Mouse (Mus musculus) thymus, adult 18-20 months (tissue): ENCODE results near the gene Agap3.
A peak's percentile ranks its signal among the peaks of the same experiment; 100 is the strongest.

Experiments
- DNase-seq, 2 experiments: peaks; one replicate each; pipeline ENCODE4 v3.0.0; 2022; ENCODE audit warnings: mixed read lengths in 2 of 2

Gene Agap3

DNA sequence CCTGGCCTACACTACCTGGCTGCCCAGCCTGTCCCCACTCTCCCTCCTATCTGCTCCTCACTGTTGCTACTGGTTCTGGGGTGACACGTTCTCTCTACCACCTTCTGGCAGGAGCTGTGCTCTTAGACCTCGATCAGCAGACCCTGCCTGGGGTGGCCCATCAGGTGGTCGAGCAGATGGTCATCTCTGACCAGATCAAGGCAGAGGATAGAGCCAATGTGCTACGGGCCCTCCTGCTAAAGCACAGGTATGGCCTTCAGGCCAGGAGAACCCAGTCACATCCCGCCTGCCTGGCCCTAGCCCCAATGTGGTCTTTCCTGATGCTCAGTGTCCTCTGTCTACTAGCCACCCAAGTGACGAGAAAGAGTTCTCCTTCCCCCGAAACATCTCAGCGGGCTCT lies 18.0 kb upstream of the Agap3 start:
- DNase-seq: no peak

DNA sequence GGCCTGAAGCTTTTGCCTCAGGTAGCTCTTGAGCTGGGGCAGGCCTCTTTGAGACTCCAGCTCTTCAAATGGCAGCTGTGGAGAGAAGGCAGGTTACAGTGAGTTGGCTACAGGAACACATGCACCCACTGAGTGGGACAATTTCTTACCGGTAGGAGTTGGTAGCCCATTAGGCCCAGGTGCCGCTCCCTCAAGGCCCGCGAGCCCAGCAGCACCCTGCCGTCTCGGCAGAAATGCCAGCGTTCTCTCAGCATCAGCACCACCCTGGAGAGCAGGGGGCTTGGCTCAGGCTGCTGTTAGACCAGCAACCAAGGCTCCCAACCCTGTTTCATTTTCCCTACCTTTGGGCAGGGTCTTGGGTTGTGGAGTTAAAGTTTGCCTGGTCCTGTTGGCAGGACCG lies 10.8 kb upstream of the Agap3 start:
- no peak for DNase-seq

DNA sequence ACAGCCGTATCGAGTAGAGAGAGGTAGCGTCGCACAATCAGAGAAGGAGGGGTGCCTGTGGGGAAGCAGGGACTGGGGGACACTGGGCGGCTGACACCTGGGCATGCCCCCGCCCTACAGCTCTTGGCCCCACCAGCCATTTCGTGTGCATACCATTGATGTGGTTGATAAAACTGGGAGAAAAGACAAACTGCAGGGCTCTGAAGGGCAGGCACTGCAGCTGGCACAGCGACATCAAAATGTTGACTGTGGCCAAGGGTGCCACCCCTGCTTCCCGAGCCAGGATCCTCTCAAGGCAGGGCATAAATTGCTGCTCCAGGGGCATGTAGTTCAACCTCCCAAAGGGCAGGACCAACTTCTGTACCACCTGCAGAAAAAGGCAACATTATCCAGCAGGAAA lies 9.9 kb upstream of the Agap3 start:
- peak in 1 of 2 experiments; percentile 29 for DNase-seq

DNA sequence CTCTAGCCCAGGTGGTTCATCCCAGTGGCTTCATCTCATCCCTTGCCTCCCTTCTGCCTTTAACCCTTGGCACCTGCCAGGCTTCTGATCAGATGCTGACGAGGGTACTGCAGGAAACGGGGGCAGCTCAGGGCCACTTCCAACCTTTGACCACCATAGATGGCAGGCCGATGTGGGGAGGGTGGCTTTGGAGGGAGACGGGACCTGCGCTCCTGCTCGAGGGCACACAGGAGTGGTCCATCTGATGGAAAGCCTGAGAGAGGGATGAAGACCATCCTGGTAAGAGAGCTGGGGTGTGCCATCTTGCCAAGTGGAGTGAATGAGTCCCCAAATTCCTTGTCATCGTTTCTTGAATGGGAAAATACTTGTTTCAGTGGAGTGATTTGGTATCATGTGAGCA lies 8.8 kb upstream of the Agap3 start:
- DNase-seq: no peak

DNA sequence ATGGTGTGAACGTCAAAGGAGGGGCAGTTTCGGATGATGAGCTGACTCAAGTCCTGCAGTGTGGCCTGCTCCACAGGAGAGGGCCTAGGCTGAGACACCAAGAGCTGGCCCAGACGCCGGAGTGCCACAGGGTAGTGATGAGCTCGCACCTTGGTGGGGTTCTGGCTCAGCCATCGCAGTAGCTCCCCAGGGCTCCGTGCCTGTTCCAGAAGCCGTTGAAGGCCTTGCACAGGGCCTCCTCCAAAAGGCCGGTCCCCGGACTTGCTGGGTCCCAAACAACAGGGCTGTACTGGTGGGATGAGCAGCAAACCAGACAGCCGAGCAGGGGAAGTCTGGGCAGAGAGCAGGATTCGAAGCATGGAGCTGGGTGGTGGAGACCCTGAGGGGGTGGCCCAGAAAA lies 8.1 kb upstream of the Agap3 start:
- peak in 1 of 2 experiments; percentile 23 for DNase-seq

DNA sequence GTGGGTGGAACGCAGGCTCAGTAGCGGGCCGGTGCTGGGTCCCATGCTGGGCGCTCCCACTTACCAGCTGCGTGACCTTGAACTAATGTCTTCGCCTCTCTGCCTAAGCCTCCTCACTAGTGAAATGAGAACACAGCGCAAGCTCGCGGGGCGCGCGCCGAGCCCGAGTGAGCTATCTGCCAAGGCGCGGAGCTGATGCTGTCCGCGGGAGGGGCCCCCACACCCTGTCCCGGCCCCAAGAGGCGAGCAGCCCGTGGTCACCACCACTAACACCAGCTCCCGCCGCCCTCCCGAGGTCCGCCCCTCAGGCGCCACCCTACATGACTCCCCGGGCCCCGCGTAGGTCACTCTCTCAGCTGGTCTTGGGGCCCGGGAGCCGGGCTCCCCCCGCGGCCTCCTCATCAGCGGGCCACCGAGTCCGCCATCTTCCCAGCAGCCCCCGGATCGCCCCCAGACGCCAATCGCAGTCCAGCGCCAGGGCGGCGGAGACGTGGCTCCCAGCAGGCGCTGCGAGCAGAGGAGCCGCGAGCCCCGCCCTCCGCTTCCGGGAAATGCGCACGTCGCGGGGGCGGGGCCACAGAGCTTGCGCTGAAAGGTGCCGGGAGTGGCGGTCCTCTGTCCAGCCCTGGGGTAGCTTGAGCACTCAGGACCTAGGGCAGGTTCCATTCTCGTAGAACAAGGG lies 7.1 kb upstream of the Agap3 start, which contains the start of gene Fastk:
Fastk (minus strand) TSS at position 542 of the 682 bp plus-strand sequence.
- peak; percentile 87 to 89 for DNase-seq

GRCm38 (mm10) chr5:24445428-24446080 lies 6.4 kb upstream of the Agap3 start:
- DNase-seq: no peak

GRCm38 (mm10) chr5:24446630-24447029 lies 5.3 kb upstream of the Agap3 start:
- no peak for DNase-seq

GRCm38 (mm10) chr5:24447624-24448298 lies 4.2 kb upstream of the Agap3 start, which contains the start of gene Tmub1:
Tmub1 (minus strand) TSS chr5:24447854.
- peak; percentile 82 to 89 for DNase-seq

DNA sequence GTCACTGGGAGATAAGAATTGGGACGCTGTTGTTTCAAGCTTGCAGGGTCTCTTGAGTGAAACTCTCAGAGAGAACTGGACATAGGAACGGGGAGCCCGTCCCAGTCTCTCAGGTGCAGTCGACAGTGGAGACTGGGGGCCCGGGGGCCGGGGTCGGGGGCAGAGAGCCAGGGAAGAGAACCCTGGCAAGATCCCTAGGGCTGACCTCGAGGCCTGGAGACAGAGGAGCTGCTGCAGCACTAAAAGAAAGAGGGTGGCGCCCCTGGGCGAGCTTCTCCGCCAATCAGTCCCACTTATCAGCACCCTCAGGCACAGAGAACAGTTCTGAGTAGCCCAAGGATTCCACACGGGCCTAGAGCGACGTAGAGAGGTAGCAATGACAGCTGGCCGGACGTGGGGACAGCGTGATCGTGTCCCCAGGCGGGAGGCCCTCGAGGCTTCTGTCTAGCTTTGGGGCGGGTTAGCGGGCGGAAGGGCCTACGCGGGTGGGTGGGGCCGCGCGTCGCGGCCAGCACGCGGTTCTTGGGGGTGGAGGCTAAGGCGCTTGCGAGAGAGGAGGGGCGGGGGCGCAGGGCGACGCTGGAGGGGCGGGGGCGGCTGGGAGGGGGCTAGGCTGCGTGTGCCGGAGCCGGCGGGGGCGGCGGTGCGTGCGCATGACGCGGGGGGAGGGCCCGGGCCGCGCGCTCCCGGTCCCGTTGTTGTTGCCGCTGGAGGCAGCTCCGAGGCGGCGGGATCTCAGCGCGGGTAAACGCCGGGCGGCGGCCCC lies 530 bp upstream of the Agap3 start:
- DNase-seq: peak; percentile 73 to 76

DNA sequence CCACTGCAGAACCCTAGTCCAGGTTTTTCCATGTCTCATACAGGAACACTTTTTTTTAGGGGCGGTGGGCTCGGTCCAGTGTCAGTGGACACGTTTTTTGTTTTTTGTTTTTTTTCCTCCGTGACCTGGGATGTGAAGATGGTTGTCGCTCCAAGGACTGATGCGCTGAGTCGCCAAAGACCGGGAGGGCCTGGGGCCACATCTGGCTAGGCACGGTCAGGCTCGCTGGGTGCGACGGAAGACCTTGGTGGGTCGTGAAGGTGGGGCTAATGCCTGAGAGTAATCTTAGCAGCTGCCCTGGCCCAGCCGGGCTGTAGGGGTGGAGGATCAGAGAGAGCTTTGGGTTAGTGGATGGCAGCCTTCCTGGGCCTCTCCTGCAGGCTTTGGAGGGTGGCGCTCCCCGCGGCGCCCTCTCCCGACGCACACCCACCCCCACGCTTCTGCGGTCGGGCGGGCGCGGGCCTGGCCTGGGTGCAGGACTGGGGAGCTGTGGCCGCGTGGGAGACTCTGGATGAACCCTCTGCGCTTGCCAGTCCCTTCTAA lies 785 bp downstream of the Agap3 start:
- DNase-seq: peak; percentile 30 to 36

DNA sequence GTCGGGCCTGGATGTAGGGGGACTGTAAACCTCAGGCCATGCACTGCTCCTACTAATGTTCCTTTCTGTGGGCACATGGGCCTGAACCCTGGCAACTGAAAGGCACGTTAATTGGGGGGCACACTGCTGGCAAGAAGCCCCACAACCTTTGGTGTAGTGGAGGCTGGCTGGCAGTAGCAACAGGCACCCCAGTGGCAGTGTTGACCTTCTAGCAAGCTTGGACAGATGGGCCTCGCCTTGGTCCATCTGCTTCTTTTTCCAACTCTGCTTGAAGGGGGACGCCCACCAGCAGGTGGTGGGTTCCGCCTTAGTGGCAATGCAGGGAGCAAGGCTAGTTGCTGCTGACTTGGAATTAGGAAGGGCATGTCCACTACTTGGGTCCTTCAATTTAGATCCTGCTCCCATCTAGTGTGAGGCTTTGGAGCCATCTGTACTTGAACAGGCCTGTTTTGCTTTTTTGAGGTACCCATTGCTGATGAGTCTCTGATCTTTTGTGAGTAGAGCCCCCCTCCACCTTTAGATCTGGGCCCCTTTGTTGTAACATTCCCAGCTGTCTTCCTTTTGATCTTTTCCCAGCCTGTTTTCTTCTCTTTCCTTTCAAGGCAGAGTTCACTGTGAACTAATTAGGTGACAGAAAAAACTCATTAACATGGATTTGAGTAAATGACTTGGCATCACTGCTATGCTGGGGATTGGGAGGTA lies 1.5 kb downstream of the Agap3 start:
- DNase-seq: no peak

GRCm38 (mm10) chr5:24453985-24454303 lies 2.0 kb downstream of the Agap3 start:
- DNase-seq: no peak

DNA sequence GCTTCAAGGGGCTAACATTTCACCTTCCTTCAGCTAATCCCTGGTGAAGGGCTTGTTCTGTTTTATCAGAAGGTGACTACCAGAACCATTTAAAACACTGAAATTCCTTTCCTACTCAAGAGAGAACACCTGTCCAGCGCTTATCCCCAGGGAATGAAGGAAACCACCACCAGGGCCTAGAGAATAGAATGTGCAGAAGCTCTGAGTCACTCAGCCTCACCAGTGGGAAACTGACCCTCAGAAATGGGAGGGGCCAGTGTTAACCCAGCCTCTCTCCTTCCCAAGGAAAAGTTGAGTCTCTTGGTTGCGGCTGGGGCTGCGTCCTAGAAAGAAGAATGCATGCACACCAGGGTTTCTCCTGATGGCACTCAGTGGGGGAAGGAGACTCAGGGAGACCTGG lies 3.1 kb downstream of the Agap3 start:
- DNase-seq: no peak

GRCm38 (mm10) chr5:24455613-24456012 lies 3.6 kb downstream of the Agap3 start:
- no peak for DNase-seq

- no peak for DNase-seq
Measured at GRCm38 (mm10) chr5:24466762-24467161, 14.8 kb downstream of the Agap3 start.

- peak; percentile 39 to 42 for DNase-seq
Measured at GRCm38 (mm10) chr5:24470600-24470999, 18.6 kb downstream of the Agap3 start.

GRCm38 (mm10) chr5:24472884-24473619 lies 21.1 kb downstream of the Agap3 start:
- DNase-seq: no peak

DNA sequence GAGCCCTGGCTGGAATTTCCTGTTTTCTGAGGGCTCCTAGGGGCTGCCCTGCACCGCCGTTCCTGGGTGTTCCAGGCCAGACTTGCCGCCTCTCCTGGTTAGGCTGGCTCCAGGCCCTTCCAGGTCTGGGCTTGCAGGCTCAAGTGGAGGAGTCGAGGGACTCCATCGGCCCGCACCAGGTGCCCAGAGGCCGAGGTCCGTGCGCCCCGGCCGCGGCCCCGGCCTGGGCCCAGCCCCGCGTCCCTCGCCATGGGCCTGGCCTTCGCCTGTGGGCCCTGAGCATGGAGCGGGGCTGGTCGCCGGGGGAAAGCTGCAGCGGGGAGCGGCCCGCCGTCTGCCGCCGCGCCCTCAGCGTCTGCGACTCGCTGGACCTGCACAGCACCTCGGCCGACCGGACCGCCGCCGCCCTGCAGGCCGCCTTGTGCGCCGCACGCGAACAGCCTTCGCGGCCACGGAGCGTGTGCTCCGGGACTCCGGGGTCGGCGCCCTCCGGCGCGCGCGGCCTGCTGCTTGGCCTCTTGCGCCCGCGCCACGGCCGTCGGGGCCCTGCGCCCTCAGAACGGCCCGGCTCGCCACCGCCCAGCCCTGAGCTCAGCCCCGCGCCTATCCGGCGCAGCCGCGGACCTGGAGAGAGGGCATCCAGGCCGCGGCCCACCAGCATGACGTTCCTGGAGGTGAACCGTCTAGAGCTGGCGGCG lies 22.2 kb downstream of the Agap3 start:
- DNase-seq: no peak

- DNase-seq: no peak
Measured at GRCm38 (mm10) chr5:24474723-24475261, 22.8 kb downstream of the Agap3 start.
